Mouse (Mus musculus): ENCODE measurements around the gene Trim44. TPM values are rescaled to one million over a fixed set of nuclear protein-coding genes. Genes with fewer than 3 reads are reported as not detected.

Gene Trim44
- total RNA-seq, 1 experiment from 2014 or later: 42.7 TPM

DNA sequence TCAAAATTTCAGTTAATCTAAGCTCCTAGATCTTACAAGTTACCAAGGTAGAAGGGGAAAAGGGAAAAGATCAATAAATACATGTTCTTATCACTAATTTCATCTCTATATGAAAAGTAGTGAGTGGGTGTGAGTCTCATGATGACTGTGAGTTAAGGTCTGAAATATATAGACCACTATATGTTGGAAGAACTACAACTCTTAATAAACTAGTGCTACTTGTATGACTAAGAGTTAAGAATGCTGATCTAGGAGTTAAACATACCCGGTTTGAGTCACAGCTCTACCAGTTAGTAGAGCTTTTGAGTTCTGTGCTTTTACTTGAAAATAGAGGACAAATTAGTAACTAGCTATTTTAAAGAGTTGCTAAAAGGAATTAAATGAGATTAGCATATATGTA, 94.7 kb downstream of the Trim44 start:
- no peak for ATAC-seq (ENCODE audit: extremely low read depth, insufficient number of reproducible peaks, low FRiP score, poor library complexity, severe bottlenecking)

DNA sequence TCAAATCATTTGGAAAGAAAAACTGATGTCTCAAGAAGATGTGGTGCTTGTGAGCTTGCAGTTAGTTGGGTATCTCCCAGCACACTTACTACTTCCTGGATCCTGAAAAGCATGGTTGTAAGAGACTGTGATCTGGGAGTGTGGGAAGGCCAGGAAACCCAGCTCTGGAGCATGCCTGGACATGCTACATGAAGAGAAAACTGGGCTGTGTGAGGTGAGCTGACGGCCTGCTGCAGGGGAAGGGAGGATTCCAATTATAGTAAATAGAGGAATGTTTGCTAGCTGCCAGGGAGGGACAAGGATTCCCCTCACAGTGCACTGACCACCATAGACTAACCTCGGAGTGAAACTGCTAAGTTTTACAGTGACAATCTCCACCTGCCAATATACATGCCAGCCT, 104.4 kb downstream of the Trim44 start:
- no peak for ATAC-seq (ENCODE audit: extremely low read depth, insufficient number of reproducible peaks, low FRiP score, poor library complexity, severe bottlenecking)

DNA sequence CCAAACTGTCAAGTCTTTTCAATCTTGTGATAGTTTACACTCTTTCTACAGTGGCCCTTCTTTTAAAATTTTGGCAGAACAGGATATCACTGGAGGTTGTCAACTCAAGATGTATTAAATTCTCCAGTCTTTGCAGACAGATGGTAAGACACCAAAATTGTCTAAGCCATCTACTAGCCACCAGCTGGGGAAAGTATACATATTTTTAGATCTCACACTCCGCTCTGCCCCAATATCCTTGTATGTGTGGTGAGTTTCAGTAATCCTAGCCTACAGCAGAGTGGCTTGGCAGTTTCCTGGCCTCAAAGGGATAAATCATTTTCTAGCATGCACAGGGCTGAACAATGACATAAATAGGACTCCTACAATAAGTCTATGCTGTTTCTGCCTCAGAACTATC, 105.1 kb downstream of the Trim44 start:
- no peak for ATAC-seq (ENCODE audit: extremely low read depth, insufficient number of reproducible peaks, low FRiP score, poor library complexity, severe bottlenecking)

DNA sequence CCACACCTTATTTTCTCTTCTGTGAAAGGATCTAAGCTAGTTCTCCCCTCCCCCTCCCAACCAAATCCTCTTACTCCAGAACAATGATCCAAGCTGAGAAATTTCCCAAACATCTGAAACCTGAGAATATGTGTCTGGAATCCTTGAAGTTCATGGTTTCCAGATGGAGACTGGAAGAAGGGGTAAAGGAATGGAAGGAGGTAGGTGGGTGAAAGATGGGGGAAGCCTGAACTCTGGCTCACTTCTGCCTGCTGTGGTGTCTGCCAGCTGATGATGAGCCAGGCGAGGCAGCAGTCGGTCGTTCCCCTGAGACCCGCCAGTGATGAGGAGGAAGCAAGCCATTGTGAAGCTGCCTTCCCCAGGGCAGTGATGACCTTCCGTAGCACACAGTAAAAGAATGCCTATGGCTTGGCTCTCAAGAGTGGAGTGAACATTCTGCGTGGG, 112.8 kb downstream of the Trim44 start:
- peak; percentile 27; the same call in 1 of the 2 replicates for ATAC-seq (ENCODE audit: extremely low read depth, insufficient number of reproducible peaks, low FRiP score, poor library complexity, severe bottlenecking)

DNA sequence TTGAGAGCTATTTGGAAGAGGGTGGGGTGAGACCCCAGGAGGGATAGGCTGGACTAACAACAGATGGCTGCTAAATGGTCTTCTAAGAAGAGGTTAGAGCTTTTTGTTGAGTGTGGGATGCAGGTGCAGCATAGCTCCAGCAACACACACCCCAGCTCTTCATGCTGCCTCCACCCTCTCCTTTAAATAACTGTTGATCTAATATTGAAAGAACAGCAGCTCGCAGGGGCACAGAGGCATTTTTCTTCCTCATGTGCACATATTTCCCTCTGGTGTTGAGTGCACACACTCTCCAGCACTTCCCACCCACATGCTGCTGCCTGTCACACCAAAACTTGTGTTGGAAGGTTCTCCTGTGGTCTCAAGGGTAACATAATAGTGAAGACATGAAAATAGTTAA, 114.4 kb downstream of the Trim44 start:
- ATAC-seq (ENCODE audit: extremely low read depth, insufficient number of reproducible peaks, low FRiP score, poor library complexity, severe bottlenecking): no peak

DNA sequence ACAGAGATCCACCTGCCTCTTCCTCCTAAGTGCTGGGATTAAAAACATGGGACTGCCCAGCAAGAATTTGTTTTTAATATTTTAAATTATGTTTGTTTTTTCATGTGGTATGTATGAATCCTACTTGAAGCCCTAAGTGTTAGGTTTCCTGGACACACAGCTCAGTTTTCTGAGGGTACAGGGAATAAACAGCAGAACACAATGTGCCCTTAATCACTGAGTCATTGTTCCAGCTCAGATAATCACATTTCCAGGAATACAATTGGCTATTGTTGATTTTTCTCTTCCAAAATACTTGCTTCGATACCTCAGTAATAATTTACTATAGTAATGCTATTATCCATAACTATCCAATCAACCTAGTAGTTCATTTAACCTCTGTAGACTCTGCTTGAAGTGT, 115.6 kb downstream of the Trim44 start:
- no peak for ATAC-seq (ENCODE audit: extremely low read depth, insufficient number of reproducible peaks, low FRiP score, poor library complexity, severe bottlenecking)

DNA sequence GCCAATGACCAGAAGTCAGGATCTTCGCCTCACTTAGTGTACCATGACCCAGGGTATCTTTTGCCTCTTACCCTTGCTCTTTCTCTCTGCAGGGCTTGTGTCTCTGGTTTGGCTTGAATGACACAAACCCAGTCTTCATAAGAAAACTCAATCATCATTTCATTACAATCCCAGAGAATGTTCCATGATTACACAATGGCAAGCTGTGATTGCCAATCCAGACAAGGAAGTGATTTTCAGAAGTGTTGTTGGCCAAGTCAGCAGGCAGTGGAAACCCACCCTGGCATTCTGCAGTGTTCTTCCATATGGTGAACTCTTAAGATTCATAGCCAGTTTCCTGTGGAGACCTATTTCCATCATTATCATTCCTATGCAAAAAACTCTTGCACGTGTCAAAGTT, 116.1 kb downstream of the Trim44 start:
- no peak for ATAC-seq (ENCODE audit: extremely low read depth, insufficient number of reproducible peaks, low FRiP score, poor library complexity, severe bottlenecking)

DNA sequence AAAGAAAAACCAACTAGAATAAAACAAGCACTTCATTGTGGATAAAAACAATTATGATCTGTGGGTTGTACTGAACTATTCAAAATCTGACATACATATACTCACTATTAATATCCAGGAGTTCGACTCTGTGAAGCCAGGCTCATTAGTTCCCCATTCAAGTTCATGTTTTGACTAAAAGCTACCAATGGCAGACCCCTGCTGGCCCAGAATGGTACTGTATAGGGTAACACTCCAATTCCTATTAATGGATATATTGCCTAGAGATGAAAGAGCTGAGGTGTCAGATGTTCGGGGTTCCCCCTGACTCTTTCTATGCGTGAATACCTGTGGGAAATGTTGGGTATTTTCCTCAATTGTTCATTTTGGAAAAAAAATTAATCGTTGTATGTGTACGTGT, 117.6 kb downstream of the Trim44 start:
- peak; percentile 69 for ATAC-seq (ENCODE audit: extremely low read depth, insufficient number of reproducible peaks, low FRiP score, poor library complexity, severe bottlenecking)

DNA sequence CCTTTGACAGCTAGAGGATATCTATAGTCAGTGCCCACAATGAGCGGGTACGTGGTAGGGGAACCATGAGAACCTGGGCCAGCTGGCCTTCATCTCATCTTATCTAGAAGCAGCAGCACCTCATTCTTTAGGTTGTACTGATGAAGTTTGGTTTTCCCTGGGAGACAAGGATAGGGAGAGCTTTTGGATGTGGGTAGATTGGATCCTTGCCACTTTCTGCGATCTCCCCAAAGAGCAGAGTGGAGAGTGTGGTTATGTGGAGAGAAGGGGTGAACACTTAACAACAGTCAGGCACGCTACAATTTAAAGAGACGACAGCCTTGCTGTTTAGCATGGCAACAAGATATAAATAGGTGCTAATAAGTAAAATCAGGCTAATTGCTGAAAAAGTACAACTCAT, 119.0 kb downstream of the Trim44 start:
- ATAC-seq (ENCODE audit: extremely low read depth, insufficient number of reproducible peaks, low FRiP score, poor library complexity, severe bottlenecking): no peak

DNA sequence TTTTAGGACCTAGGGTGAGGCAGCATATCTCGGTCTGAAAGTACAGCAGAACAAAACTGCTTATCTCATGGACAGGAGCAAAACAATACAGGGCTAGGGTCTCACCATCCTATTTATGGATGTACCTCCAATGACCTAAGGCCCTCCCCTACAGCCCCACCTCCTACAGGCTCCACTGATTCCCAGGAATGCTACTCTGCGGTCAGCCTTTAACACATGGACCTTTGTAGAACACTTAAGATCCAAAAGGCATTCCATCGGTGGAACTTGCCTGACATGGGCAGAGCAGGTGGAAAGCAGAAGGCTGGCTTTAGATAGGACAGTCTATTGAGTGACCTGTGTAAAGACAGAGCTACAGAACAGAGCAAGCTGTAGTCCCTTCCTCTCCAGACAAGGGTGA, 120.3 kb downstream of the Trim44 start:
- no peak for ATAC-seq (ENCODE audit: extremely low read depth, insufficient number of reproducible peaks, low FRiP score, poor library complexity, severe bottlenecking)

DNA sequence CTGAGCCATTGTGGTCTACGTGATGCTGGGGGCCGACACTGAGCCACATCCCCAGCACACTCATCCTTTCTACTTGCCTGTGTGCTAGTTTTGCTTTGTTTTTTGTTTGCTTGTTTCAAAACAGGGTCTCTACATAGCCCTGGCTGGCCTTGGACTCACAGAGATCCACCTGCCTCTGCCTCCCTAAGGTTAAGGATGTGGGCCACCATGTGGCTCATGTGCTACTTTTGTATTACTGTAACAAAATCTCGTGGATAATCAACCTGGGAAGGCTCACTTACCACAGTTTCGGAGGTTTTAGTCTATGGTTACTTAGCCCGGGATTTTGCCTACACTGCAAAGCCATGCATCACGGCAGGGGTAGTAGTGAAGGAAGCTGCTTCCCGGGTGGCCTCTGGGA, 125.5 kb downstream of the Trim44 start:
- no peak for ATAC-seq (ENCODE audit: extremely low read depth, insufficient number of reproducible peaks, low FRiP score, poor library complexity, severe bottlenecking)

DNA sequence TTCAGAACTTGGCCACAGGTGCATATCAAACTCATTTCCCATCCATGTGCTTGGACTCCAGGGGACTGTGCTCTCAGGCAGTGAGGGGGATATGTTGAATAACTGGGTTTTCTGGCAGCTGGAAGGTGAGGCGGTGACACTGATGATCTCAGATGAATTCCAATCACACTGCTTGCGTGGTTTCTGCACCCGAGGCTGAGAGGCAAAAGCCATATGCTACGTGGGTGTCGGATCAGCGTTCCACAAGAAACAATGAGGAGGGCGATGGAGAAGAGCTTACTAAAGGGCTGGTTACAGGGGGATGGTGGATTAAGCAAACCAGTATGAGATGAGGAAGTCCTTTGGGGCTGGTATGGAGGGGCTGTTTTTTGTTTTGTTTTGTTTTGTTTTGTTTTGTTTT, 127.8 kb downstream of the Trim44 start:
- no peak for ATAC-seq (ENCODE audit: extremely low read depth, insufficient number of reproducible peaks, low FRiP score, poor library complexity, severe bottlenecking)

DNA sequence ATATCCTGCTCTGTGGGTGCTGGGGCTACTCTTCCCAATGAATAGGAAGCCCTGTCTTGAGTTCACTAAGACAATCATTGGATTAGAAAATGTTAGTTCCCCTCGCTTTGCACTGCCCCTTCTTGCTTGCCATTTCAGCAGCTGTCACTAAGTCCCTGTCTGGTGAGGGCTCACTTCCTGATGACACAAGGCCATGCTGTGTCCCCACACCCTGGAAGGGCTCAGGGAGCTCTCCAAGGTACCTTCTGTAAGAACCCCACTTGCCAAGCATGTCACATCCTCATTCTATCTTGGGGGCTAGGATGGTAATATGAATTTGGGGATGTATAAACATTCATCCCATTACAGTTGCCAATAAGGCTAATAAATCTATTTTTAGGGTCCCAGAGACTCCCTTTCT, 129.7 kb downstream of the Trim44 start:
- ATAC-seq (ENCODE audit: extremely low read depth, insufficient number of reproducible peaks, low FRiP score, poor library complexity, severe bottlenecking): no peak

DNA sequence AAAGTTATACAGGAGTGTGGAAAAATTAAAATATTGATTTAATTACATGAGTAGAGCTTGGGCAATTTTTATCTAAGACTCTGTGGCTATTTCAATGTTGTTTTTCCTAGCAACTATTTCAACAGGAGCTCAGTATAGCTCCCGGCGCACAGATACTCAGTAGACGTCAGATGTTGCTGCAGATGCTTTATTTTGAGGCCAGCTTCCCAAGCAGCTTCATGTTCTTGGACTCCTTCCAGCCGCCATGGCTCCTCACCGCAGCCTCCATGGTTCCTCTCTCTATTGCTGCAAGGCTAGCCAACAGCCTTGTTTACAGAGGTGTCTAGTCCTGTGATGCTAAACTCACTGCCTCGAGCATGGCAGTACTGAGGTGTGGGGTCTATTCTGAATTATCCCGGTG, 134.3 kb downstream of the Trim44 start:
- no peak for ATAC-seq (ENCODE audit: extremely low read depth, insufficient number of reproducible peaks, low FRiP score, poor library complexity, severe bottlenecking)

DNA sequence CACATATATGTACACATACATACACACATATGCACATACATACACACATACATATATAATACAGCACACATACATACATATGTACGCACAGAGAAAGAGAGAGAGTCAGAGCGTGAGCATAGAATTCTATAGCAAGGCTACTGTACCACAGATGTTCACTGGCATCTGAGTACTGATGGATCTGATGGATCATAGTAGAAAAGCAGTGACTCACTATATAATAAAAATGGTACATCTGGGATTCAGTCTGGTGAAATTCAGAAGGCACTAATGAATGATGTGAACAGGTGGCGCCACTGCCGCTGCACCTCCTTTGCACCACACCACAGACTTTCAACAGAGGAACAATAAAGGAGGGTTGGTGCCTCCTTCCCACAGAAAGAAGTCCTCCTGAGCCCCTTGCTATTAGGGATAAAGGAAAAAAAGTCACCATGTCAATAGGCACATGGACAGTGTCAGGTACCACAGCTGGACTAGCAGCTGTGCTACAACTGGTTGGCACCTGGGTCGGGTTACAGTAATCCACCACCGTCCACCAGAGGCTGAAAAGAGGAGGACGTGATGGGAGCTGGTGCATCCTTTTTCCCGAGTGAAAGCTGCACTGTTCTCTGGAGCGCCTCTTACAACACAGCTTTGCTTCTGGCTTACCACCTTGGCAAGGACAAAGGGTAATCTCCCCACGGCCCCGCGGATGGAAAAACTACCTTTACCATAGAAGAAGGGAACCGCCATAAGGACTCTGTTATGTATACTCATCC, 139.9 kb downstream of the Trim44 start:
- no peak for ATAC-seq (ENCODE audit: extremely low read depth, insufficient number of reproducible peaks, low FRiP score, poor library complexity, severe bottlenecking)

DNA sequence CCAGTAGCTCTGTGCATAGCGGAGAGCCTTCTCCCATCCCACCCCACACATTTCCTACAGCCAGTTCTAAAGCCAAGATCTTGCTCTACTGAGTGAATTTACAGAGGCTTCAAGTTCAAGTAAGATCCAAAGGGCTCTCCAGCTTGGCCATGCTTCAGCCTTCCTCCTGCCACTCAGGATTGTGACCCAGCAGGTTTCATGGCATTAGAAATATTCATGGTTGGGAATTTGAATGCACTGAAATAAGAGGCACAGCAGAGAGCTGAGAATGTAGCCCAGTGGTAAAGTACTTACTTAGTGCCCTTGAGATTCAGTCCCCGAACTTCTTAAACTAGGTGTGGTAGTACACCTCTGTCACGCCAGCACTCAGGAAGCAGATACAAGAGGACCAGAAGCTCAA, 140.7 kb downstream of the Trim44 start:
- ATAC-seq (ENCODE audit: extremely low read depth, insufficient number of reproducible peaks, low FRiP score, poor library complexity, severe bottlenecking): no peak

DNA sequence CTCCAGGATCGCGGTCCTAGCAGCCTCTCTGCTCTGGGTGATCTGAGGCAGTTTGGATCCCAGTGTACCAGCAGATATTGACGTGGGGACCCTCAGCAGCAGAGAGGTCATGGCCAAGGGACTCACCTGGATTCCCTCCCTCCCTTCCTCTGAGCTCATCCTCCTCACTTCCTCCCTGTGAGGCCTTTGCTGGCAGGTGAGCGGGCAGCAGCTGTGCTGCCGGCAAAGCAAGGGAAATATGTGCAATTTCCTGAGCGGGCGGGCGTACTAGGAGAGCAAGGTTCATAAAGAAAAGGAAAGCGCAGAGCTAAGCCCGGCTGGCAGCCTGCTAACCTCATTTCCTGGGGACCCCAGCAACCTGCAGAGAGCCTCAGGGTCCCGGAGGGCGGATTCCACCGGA, 148.5 kb downstream of the Trim44 start:
- no peak for ATAC-seq (ENCODE audit: extremely low read depth, insufficient number of reproducible peaks, low FRiP score, poor library complexity, severe bottlenecking)

DNA sequence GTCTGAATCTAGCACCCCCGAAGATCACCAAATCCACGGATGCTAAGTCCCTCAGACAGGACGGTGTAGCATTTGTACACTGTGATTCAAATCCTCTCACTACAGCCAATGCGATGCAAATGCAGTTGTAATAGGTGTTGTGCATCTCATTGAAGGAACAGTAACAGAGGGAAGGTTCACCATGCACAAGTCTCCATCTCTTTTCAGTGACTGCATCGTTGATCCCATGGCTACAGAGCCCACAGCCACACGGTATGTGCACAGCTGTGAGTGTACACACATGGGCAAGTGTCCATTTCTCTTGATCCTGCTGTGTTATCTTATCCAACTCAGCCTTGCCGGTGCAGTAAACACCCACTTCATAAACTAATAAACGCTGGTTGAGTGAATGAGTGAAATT, 148.9 kb downstream of the Trim44 start:
- ATAC-seq (ENCODE audit: extremely low read depth, insufficient number of reproducible peaks, low FRiP score, poor library complexity, severe bottlenecking): no peak

DNA sequence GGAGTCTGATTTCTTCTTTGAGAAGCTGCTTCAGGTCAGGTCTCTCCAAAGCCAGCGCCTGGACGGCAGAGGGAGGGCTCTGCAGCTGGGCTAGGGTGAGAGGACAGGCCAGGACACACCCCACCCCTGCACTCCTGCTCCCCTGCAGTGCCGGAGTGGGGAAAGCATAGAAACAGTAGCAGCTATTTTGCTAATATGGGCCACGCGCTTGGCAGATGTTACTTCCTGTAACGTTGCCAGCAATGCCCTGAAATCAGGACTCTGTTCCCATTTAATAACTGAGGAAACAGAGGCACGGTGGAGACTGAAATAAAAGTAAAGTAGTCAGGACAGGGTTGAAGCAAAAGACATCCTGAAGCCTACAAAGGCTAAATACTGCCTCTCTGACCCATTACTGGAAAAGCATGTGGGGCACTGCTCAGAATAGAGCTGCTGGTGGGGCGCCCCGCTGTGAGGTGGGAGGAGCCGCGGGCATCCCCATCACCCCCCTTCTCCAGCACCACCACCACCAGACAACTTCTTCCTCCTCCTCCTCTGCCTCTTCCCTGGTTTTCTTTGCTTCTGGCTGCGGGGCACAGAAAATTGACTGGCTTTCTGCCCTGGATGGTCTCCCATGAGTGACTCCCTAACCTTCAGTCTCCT, 149.5 kb downstream of the Trim44 start:
- no peak for ATAC-seq (ENCODE audit: extremely low read depth, insufficient number of reproducible peaks, low FRiP score, poor library complexity, severe bottlenecking)

DNA sequence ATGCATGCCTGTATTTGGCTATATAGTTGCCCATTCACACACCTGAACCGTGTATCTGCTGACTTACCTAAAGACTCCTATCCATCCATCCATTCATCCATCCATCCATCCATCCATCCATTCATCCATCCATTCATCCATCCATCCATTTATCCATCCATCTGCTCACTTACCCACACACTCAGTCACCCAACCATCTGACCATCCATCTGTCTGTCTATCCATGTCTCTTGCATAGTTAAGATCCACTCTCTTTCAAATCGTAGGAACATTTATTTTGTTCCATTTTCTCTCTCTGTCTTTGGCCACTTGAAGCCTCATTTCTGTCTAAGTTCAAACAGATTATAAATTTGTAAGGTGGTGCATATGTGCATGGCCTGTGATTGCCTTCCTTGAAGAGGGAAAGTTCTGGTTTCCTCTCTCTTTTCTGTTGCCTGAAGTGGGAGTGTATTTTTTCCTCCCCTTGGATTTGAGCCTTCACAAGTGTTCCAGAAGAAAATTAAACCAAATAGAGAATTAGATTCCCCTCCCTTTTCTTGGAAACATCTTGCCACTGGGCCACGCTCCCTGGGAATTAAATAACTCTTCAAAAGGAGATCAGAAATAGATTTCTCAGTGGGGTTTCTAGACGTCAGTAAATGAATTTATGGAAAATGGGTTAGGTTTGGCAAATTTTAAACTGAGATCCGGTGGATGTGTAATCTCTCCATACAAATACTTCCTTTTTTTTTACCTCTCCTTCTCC, 150.9 kb downstream of the Trim44 start:
- ATAC-seq (ENCODE audit: extremely low read depth, insufficient number of reproducible peaks, low FRiP score, poor library complexity, severe bottlenecking): no peak

Measured in neutrophil, adult 5-6 weeks (primary cell).